Mouse (Mus musculus) 3134 (cell line): ENCODE results near the gene Timp2.
A peak's percentile ranks its signal among the peaks of the same experiment; 100 is the strongest.

Source experiments
- DNase-seq: peaks from one replicate; pipeline ENCODE4 v3.0.0-alpha.2; 2011; ENCODE audit warnings: low spot score; ENCODE audit not compliant: insufficient read length; ENCODE audit errors: extremely low read depth

Gene Timp2

GRCm38 (mm10) chr11:118298810-118299209 is 56.7 kb downstream of the Timp2 start:
- DNase-seq, result peak; percentile 60

DNA sequence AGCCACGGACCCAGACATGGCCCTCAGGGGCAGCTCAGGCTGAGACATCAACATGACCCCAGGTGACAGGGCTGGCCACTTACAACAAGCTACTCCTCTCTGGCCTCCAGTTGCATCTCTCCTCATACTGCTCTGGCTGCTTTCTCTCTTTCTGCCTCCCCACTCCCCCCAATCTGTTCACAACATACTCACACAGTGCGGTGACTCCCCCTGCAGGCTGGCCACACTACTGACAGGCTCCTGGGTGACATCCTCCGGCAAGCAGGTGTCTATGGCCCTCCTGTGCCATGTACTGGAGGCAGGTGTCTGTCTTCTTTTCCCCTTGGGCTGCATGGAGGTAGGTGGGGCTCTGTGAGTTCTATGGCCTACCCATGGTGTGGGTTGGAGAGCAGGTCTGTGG is 57.6 kb downstream of the Timp2 start:
- DNase-seq, result no peak

GRCm38 (mm10) chr11:118295026-118295425 is 60.5 kb downstream of the Timp2 start:
- DNase-seq, result no peak

- no peak for DNase-seq
Measured at GRCm38 (mm10) chr11:118292671-118293070, 62.9 kb downstream of the Timp2 start.

DNA sequence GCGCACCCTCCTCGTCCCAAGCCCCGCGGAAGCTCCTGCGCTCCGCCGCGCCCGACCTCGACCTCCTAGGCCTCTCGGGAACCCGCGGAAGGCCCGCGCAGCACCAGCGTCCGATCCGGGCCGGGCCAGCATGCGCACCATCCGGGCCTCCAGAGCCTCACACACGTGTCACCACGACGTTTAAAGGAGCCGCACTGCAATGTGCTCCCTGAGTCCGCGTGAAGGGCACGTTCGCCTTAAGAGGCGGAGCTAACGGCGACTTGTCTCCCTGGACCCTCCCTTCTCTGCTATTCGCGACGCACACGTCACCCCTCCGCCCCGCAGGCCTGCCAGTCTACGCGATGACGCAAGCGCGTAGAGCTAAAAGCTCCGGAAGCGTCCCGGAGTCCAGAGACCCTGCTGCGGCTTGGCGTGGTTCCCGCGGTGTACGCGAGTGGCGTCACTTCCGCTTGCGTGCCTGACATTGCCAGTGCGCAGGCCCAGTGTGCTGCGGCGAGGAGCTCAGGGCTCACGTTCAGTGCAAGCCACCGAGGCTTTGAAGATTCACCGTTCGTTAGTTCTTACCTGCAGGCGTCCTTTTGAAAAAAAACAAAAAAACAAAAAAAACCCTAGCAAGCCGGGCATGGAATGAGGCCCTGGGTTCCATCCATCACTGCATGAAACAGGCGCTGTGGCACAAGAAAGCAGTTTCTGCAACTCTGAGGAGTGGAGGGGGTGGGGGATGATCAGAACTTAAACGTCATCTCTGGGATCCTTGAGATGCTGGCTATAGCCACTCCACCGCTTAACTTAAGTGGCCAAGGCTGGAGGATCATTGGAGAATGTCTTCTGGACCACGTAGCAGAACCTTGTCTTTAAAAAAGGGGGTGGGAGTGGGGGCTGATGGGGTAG is 65.3 kb downstream of the Timp2 start, which contains the start of gene Usp36:
Gene Usp36, minus strand, starts transcription at position 246 of the 891 bp plus-strand sequence.
- DNase-seq, result peak; percentile 100

DNA sequence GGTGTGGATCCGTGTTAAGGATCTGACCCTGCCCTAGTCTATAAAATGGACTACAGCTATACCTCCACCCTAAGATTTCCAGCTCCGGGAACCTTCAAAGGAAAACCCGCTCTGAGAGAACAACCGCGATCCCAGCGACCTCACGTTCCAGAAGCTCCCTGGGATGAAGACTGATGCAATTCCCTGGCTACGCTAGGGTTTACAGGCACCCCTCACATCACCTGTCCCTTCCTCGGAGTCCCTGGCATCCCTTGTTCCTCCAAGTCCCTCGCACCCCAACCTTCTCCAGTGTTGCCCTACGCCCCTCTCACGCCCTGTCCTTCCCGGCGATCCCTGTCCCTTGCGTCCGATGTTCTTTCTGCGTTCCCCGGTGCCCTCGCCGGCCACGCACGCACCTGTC is 66.0 kb downstream of the Timp2 start:
- DNase-seq, result no peak

GRCm38 (mm10) chr11:118289037-118289511 is 66.5 kb downstream of the Timp2 start:
- DNase-seq, result no peak

GRCm38 (mm10) chr11:118287573-118287972 is 68.0 kb downstream of the Timp2 start:
- no peak for DNase-seq

DNA sequence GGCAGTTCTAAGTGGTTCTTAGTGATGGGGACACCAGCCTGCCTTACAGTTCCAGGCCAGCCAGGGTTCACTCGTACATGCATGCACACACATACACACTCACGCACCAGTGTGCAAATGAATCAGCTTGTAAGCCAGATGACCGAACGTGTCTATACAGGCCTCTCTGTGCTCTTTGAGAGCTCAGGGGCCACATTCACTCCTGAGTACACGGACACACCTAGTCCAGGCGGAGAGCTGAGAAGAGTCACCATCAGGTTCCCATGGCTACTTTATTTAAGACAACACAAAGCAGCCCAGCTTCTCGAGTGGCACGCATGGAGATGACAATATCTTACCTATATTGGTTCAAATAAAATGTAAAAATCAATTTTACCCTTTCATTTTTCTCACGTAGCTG is 69.1 kb downstream of the Timp2 start:
- no peak for DNase-seq

DNA sequence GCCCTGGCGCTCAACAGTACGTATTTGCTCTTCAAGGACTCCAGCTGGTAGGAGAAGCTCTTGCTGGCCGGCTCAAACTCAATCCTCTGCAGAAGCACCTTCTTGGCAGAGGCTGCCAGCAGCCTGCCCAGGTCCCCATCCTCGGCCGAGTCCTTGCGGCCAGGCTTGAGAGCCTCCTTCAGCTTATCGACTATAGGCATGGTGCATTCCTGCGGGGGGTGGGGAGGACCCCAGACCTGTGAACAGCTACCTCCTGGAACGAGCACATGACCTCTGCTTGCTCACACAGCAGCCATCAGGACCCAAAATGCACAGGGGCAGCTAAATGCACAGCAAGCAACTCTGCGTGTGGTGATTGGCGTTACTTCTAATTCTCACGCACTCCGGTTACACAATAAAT is 69.7 kb downstream of the Timp2 start:
- DNase-seq, result no peak

- DNase-seq, result no peak
Measured at GRCm38 (mm10) chr11:118280218-118280617, 75.3 kb downstream of the Timp2 start.

DNA sequence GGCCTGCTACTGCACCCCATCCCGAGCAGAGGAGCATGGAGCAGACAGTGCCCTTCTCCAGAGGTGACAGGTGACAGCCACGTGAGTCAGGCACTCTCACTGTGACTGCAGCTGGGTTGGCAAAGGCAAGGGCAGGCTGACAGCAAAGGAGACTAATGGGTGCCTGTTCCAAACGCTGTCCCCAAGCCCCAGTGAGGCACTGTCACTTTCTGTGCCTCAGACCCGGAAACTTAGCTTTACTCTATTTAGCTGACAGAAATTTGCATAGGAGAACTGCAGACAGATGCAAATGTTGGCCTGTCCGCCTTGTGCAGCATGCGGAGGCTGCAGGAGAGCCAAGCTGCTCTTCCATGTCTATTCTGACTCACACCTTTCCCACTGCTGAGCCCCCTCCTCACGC is 79.2 kb downstream of the Timp2 start:
- no peak for DNase-seq

GRCm38 (mm10) chr11:118275092-118275491 is 80.4 kb downstream of the Timp2 start:
- no peak for DNase-seq

GRCm38 (mm10) chr11:118269827-118270226 is 85.7 kb downstream of the Timp2 start:
- no peak for DNase-seq

GRCm38 (mm10) chr11:118266666-118267046 is 88.9 kb downstream of the Timp2 start:
- DNase-seq, result no peak

GRCm38 (mm10) chr11:118266044-118266665 is 89.4 kb downstream of the Timp2 start:
- no peak for DNase-seq

DNA sequence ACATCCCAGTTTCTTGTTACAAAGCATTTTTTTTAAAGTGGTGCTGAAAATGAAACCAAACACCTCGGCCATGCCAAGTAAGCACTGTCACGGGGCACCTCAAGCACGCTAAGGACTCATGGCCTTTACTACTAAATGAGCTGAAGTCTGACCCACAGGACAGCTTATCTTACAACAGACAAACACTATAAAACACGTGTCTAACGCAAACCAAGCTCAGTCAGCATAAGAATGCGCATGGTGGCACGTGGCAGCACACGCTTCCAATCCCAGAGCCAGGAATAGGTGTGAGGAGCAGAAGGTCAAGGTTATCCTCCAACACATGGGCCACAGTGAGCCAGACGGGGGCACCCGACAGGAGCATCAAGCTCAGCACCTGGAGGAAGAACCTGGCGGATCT is 89.9 kb downstream of the Timp2 start:
- DNase-seq, result no peak

DNA sequence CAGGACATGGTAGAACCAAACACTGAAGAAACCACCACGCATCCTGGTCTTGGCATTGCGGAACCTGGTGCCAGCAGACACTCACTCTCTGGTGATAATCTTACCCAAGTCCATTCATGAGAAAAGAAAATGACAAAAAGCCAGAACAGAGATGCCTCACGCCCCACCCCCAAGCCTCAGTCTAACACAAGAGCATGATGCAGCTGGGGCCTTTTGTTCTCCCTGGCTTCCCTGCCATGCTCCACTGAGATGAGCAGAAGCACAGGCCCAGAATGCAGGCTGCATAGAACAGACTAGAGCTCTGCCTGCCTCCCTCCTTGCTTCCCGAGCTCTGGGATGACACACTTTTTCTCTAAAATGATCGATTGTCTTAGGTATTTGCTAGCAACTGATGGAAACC is 92.4 kb downstream of the Timp2 start:
- DNase-seq, result no peak

DNA sequence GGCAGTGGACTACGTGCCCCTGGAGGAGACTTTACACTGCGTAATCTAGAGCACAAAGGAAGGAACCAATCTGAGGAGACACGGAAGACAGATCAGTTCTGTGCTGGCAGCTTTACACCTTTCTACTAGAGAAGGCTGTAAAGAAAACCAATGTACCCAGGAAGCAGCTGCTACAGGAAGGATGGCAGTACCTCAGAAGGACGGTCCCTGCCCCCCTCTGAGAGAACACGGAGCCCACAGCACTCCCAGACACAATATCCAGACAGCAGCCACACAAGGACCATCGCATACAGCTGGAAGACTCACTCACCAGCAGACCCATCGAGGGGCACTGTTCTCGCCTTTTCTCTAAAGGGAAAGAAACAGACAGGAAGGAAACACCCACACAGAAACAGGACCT is 95.5 kb downstream of the Timp2 start:
- no peak for DNase-seq

- DNase-seq, result no peak
Measured at GRCm38 (mm10) chr11:118259580-118259979, 96.0 kb downstream of the Timp2 start.

DNA sequence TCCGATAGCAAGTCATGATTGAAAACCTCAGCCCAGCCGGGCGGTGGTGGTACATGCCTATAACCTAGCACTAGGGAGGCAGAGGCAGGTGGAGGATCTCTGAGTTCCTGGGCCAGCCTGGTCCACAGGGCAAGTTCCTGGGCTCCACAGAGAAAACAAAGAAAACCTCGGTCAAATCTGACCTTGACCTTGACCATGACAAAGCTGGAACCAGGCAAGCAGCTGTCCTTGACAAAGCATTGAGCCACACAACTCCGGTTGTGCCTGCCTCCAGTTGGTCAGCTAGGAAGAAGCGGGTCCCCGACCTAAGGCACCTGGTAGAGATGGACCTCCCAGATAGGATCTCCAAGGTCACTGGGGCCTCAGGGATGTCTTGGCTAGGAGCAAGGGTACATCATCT is 99.2 kb downstream of the Timp2 start:
- DNase-seq, result no peak
